ENCODE assay signal across 11 mouse cellular contexts in genomic region chr5:107151320-107151719, GRCm38 (mm10).
DNase-seq lines count a peak whose midpoint lies in the region; ATAC-seq and TF ChIP-seq lines count a peak whose summit lies in the region.
"Had no signal": no experiment of that assay in that cellular context is flagged by ENCODE, and none has a peak within 500 bp of the region (broad histone marks: within the 10 kb centered on the region; RNA-seq: fewer than 3 reads in every experiment).

No protein-coding gene starts in this region.

- intact Hi-C loops in gastrocnemius, postnatal 14 days (cut with DNase I; ENCODE audit: low total_unique reads), result no loop called here

- no peaks in the 10 kb centered on the region for H3K27me3 ChIP-seq in intestine, embryonic 14.5 days (replicated peaks; ENCODE audit: control insufficient read depth, insufficient read depth, low read length)
- H3K27me3 ChIP-seq in intestine, postnatal 0 days (replicated peaks; ENCODE audit: control insufficient read depth, insufficient read depth, low read length), result no peaks in the 10 kb centered on the region
- no peaks in the 10 kb centered on the region for H3K27me3 ChIP-seq in limb, embryonic 11.5 days (ENCODE audit: control insufficient read depth, insufficient read depth, low read length)
- H3K27me3 ChIP-seq: CH12.LX had no signal

- peaks cover 26% of the 10 kb centered on the region for H3K4me1 ChIP-seq in intestine, embryonic 14.5 days (replicated peaks; ENCODE audit: control insufficient read depth, insufficient read depth, low read length)
- 0 out of 2 replicates have a peak, but pooled peaks cover 3% of the 10 kb centered on the region for H3K4me1 ChIP-seq in intestine, postnatal 0 days (replicated peaks; ENCODE audit: control insufficient read depth, insufficient read depth, low read length)
- H3K4me1 ChIP-seq in brown adipose tissue, adult 24 weeks (ENCODE audit: control insufficient read depth, insufficient read depth, insufficient read length, low read length), result peaks cover 41% of the 10 kb centered on the region
- H3K4me1 ChIP-seq in limb, embryonic 11.5 days (ENCODE audit: control insufficient read depth, insufficient read depth, low read length), result peaks cover 20% of the 10 kb centered on the region

- peaks cover 12% of the 10 kb centered on the region for H3K36me3 ChIP-seq in intestine, embryonic 14.5 days (ENCODE audit: control insufficient read depth, insufficient read depth, low read length)
- H3K36me3 ChIP-seq in intestine, postnatal 0 days (ENCODE audit: control insufficient read depth, insufficient read depth), result no peaks in the 10 kb centered on the region
- no peaks in the 10 kb centered on the region for H3K36me3 ChIP-seq in limb, embryonic 11.5 days (ENCODE audit: control insufficient read depth, insufficient read depth, low read length)
- H3K36me3 ChIP-seq: hindbrain, embryonic 10.5 days had no signal

- peak; percentile 44; the same call in 1 of the 2 replicates for ATAC-seq in intestine, embryonic 14.5 days (replicated peaks; ENCODE audit: low FRiP score, low TSS enrichment, low read depth)
- ATAC-seq in intestine, postnatal 0 days, result no peak
- ATAC-seq in limb, embryonic 11.5 days (ENCODE audit: insufficient number of reproducible peaks, low FRiP score, low TSS enrichment, low read depth), result peak; percentile 71
- no peak for ATAC-seq in inflammation-experienced regulatory T-cells, adult 6 months

- no peak overlapping the region for H3K9ac ChIP-seq in intestine, embryonic 14.5 days (ENCODE audit: low read length)
- no peak overlapping the region for H3K9ac ChIP-seq in intestine, postnatal 0 days (ENCODE audit: low read depth, low read length)
- no peak overlapping the region; the same call in 1 of the 2 replicates for H3K9ac ChIP-seq in limb, embryonic 11.5 days (ENCODE audit: low read length)

- WGBS in intestine, embryonic 14.5 days, result 39% methylated on average over 3 of the region's 3 CpGs
- WGBS in intestine, postnatal 0 days, result 68% methylated on average over 3 of the region's 3 CpGs
- 35% methylated on average over 3 of the region's 3 CpGs for WGBS in limb, embryonic 11.5 days

- DNase-seq in intestine, embryonic 14.5 days (ENCODE audit: low spot score), result no peak
- peak; percentile 65 for DNase-seq in gastrocnemius, postnatal 14 days
- DNase-seq in limb, embryonic 11.5 days (ENCODE audit: low spot score), result peak; percentile 55
- DNase-seq in layer of hippocampus, adult 8-10 months (ENCODE audit: low spot score in 2 of 2), result no peak
- no peak for DNase-seq in left cerebral cortex, adult 18-20 months (ENCODE audit: low spot score in 2 of 2)

- H3K9me3 ChIP-seq in intestine, embryonic 14.5 days (ENCODE audit: control insufficient read depth, low read length), result no peaks in the 10 kb centered on the region
- H3K9me3 ChIP-seq in intestine, postnatal 0 days (ENCODE audit: control insufficient read depth), result no peaks in the 10 kb centered on the region
- H3K9me3 ChIP-seq in limb, embryonic 11.5 days (ENCODE audit: control insufficient read depth, low read length), result no peaks in the 10 kb centered on the region
- H3K9me3 ChIP-seq: hindbrain, embryonic 10.5 days had no signal

- TF ChIP-seq CTCF in intestine, postnatal 0 days (IDR thresholded peaks at IDR 0.05; ENCODE audit: low read depth), result no peak

- no peak overlapping the region for H3K4me2 ChIP-seq in intestine, embryonic 14.5 days (ENCODE audit: low read length)
- H3K4me2 ChIP-seq in intestine, postnatal 0 days (replicated peaks; ENCODE audit: low read depth), result no peak overlapping the region
- H3K4me2 ChIP-seq in limb, embryonic 11.5 days (ENCODE audit: low read depth, severe bottlenecking), result no peak overlapping the region

- peak overlapping the region; percentile 62; the same call in 1 of the 2 replicates for H3K27ac ChIP-seq in intestine, embryonic 14.5 days (ENCODE audit: low read depth)
- H3K27ac ChIP-seq in intestine, postnatal 0 days (ENCODE audit: low read depth, low read length), result no peak overlapping the region
- peak overlapping the region; percentile 67 for H3K27ac ChIP-seq in brown adipose tissue, adult 24 weeks (replicated peaks; ENCODE audit: low read depth, low read length)
- peak overlapping the region; percentile 61 for H3K27ac ChIP-seq in limb, embryonic 11.5 days (replicated peaks; ENCODE audit: low read depth, low read length)
- H3K27ac ChIP-seq: hindbrain, embryonic 10.5 days; macrophage had no signal

- H3K4me3 ChIP-seq in intestine, embryonic 14.5 days (ENCODE audit: low read depth, low read length), result no peak overlapping the region
- no peak overlapping the region for H3K4me3 ChIP-seq in intestine, postnatal 0 days (ENCODE audit: low read depth, low read length)
- H3K4me3 ChIP-seq in brown adipose tissue, adult 24 weeks (ENCODE audit: insufficient read depth, low read depth, low read length), result no peak overlapping the region
- no peak overlapping the region for H3K4me3 ChIP-seq in limb, embryonic 11.5 days (ENCODE audit: low read depth, low read length)
- H3K4me3 ChIP-seq: hindbrain, embryonic 10.5 days had no signal

Comparison
In these comparisons a context has a peak if more than half of its experiments do, and no peak if none do; other contexts are left out.
1. ATAC-seq: peak in intestine, embryonic 14.5 days (single experiment) and limb, embryonic 11.5 days (single experiment); none in intestine, postnatal 0 days (single experiment) and inflammation-experienced regulatory T-cells, adult 6 months (single experiment).
2. DNase-seq: peak in gastrocnemius, postnatal 14 days (single experiment) and limb, embryonic 11.5 days (single experiment); none in intestine, embryonic 14.5 days (single experiment), layer of hippocampus, adult 8-10 months (0 of 2) and left cerebral cortex, adult 18-20 months (0 of 2).